Mouse (Mus musculus) lung, postnatal 25 days (tissue): ENCODE measurements at regions not wholly inside any gene's neighbourhood (a gene's known extent, or its start where the extent isn't known, plus 50 kb on each side); places are given as distances from the start of the nearest gene placed in this dataset.
"Not testable (repeated sequence)": the region's sequence is repeated elsewhere in the genome, so short reads cannot be mapped to it uniquely, and the experiment has no call there.

Experiments used
- DNase-seq: peaks from one replicate; pipeline ENCODE4 v3.0.0; 2022; ENCODE audit warnings: low spot score

- DNase-seq = no peak
These were observed 169.2 kb upstream of the Otx2 start for GRCm38 (mm10) chr14:48842861-48843260.

- DNase-seq = no peak
These were observed 167.7 kb upstream of the Otx2 start for GRCm38 (mm10) chr14:48841278-48841677.

GRCm38 (mm10) chr14:48837181-48837580, 163.6 kb upstream of the Otx2 start:
- no peak for DNase-seq

- no peak for DNase-seq
These were observed 162.5 kb upstream of the Otx2 start for GRCm38 (mm10) chr14:48836071-48836470.

DNA sequence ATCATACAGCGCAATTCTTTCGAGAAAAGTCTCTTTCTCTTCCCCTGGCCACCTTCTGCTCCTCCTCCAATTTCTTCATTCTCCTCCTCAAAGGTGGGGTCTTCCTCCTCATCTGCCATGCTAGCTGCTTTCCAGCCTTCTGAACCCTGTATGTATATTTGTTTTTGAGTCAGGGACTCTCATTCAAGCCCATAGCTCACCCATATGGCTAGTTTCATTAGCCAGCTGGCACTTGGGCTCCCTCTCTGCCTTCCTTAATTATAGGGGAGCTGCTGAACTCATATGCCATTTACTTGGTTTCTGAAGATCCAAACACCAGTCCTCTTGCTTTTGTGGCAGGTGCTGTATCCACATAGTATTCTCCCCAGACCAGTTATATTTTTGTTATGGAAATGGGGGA, 160.8 kb upstream of the Otx2 start:
- no peak for DNase-seq

GRCm38 (mm10) chr14:48826421-48826820, 152.8 kb upstream of the Otx2 start:
- DNase-seq = no peak

DNA sequence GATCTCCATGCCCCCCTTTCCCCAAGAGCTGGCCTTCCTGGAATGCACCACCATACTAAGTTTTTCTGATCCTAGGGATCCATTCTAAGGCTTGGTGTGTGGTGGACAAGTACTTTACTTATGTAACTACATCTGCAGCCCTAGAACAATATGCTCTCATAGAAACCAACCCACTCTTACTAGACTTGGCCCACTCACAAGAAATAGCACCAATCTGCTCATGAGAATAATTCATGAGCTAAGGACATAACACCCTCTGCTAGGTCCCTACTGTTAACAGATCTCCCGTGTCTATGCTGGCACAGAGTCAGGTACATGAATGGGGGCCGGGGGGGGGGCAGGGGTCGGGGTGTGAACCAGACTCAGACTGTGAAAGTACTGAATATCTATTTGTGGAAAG, 150.8 kb upstream of the Otx2 start:
- DNase-seq = no peak

DNA sequence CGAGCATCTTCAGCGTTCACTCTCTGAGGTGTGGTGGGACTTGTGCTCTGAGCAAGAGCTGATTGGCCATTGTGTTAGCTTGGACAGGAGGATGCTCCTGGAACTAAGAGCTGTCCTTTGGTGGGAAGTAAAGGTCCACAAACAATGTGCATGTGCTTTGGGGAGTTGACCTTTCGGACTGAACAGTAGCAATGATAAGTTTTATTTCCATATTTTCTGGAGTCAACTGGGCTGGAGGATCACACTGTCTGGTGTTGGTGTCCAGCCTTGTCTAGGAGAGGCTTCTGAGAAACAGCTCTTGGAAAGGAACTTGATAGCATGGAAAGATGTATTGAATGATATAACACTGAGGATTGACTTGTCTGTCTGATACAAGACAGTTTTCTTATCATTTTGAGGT, 142.3 kb upstream of the Otx2 start:
- DNase-seq = no peak

GRCm38 (mm10) chr14:48815231-48815728, 141.7 kb upstream of the Otx2 start:
- no peak for DNase-seq

GRCm38 (mm10) chr14:48812741-48813495, 139.3 kb upstream of the Otx2 start:
- no peak for DNase-seq

GRCm38 (mm10) chr14:48804098-48804497, 130.5 kb upstream of the Otx2 start:
- DNase-seq = no peak

DNA sequence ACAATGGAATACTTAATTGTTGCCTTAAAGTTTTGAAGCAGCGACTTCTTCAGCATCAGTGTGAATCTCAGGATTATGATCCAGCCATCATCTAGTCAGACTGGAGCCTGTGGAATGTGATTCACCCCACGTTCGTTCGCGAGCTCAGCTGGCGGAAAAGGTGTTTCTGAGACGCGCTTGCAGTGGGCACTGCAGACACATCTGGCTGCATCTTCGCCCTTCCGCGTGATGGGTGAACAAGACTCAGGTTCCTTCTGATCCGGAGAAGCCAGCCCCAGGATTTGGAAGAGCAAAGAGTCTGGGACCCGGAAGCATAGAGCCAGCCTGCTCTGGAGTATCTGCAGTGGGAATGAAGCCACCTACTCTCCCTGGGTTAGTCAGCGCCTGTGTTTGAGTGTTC, 127.7 kb upstream of the Otx2 start:
- DNase-seq = no peak

DNA sequence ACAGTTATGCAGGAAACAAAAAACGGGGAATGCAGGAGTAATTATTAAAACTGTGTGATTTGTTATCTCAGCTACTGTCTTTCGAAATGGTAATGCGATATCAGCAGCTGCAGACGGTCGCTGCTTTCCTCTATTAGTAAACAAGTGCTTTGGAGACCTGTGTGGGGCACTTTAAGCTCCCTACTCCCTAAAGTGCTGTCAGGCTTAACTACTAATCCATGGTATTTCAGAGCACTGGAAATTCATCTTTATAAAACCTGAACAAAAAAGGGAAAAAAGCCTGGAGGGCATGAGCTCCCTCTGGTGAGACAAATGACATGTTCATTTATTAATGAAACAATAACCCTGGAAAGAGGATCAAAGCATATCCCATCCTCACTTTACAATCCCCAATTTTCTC, 127.2 kb upstream of the Otx2 start:
- no peak for DNase-seq

DNA sequence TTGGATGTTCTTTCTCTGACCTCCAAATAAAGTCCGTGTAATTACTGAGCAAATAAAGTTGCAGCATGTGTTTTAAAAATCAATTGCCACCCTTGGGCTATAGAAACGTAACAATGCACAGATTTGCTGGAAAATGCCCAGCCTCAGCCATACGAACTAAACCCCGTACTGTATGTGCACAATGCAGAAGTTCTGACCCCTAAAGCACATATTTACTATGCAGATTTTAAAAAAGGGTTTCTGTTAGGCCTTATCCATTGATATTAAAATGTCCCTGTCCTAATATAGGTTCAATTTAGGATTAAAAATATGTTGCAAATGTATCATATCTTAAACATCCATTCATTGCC, 126.5 kb upstream of the Otx2 start:
- DNase-seq = no peak

GRCm38 (mm10) chr14:48799442-48800099, 126.0 kb upstream of the Otx2 start:
- DNase-seq = no peak

DNA sequence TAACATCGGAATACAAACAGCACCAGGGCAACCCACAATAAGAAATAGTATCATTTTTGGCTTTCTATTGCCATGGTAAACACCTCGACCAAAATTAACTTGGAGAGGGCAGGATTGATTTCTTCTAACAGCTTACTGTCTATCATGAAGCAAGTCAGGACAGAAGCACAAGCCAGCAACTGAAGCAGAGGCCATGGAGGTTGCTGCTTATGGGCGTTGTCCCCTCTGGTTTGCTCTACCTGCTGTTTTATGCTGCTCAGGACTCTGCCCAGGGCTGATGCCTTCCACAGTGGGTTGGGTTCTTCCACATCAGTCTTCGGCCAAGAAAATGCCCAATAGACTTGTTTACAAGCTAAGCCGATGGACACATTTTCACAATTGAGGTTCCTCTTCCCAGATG, 117.9 kb upstream of the Otx2 start:
- no peak for DNase-seq

GRCm38 (mm10) chr14:48779327-48779726, 105.7 kb upstream of the Otx2 start:
- DNase-seq = no peak

DNA sequence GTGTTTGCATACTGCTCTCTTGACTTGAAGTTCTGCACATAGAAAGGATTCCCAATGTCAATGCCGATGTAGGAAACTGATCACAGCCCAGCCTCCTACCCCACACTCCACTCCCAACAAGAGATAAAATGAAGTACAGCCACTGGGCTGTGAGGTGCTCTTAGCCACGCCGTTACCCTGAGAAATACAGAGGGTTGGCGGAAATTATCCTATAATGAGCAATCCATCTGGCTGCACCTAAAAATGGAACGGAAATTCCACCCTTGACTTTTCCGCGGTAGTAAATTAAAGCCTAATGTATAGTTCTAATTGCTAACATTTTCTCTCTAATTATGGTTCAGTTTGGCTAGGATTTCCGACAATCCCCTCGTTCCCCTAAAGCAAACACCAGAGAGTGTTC, 97.2 kb upstream of the Otx2 start:
- DNase-seq = no peak

- DNase-seq = no peak
These were observed 89.1 kb upstream of the Otx2 start for GRCm38 (mm10) chr14:48762691-48763090.

DNA sequence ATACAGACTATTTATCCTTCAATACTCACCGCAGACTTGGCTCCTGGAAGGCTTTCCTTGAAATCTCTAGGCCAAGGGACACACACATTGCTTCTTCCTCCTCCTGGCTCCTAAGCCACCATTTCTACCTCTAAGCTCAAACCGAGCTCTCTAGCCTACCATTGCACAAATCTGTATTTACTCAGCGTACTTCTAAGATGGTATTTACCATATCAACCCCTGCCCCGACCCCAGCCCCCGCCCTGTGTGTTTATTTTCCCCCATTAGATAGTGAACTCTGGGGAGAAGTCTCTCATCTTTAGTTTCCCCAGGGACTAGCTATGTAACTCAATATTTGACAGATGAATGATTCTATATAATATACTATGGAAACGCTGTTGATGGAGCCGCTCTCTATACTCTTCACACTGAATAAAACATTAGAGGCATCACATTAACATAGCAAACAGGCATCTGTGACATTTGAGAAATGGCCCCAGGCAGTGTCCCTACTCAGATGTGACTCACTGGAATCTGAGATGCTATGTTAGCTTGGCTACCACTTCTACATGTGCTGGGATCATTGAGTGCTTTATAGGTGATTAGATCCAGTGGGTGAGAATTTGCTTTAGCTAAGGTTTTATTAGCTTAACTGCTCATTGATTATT, 87.5 kb upstream of the Otx2 start:
- DNase-seq = no peak

DNA sequence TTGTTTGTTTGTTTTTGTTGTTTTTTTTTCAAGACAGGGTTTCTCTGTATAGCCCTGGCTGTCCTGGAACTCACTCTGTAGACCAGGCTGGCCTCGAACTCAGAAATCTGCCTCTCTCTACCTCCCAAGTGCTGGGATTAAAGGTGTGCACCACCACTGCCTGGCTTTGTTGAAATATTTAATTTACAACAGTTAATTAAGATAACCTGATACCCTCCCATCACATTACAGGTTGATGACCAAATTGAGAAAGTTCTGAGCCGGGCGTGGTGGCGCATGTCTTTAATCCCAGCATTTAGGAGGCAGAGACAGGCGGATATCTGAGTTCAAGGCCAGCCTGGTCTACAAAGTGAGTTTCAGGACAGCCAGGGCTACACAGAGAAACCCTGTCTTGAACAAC, 81.5 kb upstream of the Otx2 start:
- not testable (repeated sequence) for DNase-seq

GRCm38 (mm10) chr14:48754080-48754720, 80.6 kb upstream of the Otx2 start:
- DNase-seq = no peak
